Mouse (Mus musculus) heart, adult 18-20 months (tissue): ENCODE data around the gene Ccdc116. TPM values are rescaled to one million over a fixed set of nuclear protein-coding genes. Genes with fewer than 3 reads are reported as not detected.
A peak's percentile ranks its signal among the peaks of the same experiment; 100 is the strongest.
"Not testable (repeated sequence)": the region's sequence is repeated elsewhere in the genome, so short reads cannot be mapped to it uniquely, and the experiment has no call there.

Source experiments
- DNase-seq, 2 experiments: peaks; one replicate each; pipeline ENCODE4 v3.0.0; 2021 to 2022; ENCODE audit warnings: mixed read lengths in 1 of 2
- long read RNA-seq, 2 experiments: library from polyadenylated mRNA; stranded (forward); transcript quantifications; one replicate each; pipeline ENCODE4 v2.0.0; 2021
- total RNA-seq, 2 experiments: library from RNA; stranded (reverse); gene quantifications; 2 replicates each; pipeline ENCODE4 v1.2.3; 2021

Ccdc116 gene
- total RNA-seq = under 1 TPM in 1 of 2 experiments, not detected in 1; 0.08 TPM
- long read RNA-seq, experiment 1 = 0 reads
- long read RNA-seq, experiment 2 = 0 reads

DNA sequence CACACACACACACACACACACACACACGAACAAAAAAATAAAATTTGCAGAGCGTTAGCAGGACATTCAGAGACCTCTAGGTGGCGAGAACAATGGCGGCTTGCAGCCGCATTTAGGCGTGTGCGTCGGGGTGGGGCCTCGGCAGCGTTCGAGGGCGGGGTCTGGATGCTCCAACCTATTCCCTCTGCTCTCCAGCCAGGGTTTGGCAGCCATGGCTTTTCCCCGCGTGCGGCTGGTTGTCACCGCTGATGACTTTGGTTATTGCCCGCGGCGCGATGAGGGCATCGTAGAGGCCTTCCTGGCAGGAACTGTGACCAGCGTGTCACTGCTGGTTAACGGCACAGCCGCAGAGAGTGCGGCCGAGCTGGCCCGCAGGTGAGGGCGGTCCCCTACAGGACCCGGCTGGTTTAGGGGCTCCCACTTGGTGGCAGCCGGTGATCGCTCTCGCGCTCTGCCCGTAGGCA is at the start of gene Ccdc116:
Gene Ccdc116 (minus strand): TSS at position 458 of the 464 bp plus-strand sequence.
- DNase-seq = peak; percentile 79 to 80

DNA sequence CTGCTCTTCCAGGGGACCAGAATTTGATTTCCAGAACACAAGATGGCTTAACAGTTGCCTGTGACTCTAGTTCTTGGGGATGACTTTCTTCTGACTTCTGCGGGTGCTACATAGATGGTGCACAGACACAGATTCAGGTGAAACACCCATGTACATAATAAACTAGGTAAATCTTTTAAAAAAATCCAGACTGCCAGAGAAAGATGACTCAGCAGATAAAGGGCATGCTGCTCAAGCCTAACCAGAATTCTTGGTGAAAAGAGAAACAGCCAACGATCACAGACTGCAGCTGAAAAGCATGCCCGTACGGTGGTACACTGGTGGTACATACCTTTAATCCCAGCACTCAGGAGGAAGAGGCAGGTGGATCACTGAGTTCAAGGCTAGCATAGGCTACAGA is 46.8 kb upstream of the Ccdc116 start:
- no peak for DNase-seq

DNA sequence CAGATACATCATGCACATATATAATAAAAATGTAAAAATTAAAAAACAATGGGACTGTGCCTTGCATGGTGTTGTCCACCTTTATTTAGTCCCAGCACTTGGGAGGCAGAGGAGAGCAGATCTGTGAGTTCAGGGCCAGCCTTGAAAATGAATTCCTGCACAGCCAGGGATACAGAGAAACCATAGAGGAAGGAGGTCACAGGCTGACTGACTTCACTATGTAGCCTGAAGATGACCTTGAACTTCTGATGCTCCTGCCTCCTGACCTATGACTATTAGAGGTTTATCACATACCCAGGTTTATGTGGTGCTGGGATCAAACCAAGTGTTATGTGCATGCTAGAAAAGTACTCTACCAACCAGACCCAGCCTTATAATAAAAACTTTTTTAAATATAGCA is 38.4 kb upstream of the Ccdc116 start:
- DNase-seq = no peak

DNA sequence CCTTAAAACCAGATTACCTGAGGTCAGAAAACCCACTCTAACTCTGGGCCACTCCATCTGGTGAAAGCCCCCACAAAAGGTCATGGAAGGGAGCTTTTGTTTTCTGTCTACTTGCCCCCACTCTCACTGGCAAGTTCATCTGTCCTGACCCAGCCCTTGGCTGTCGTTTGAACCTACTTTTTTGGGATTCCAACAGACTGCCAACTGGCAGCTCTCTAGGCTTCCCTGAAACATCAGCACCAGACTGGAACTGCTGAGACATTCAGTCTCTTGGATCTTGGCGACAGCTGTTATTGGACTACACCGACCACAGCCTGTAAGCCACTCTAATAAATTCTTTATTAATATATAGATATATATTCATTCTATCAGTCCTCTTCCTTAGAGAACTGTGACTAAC is 36.0 kb upstream of the Ccdc116 start:
- peak; percentile 29 to 31 for DNase-seq

DNA sequence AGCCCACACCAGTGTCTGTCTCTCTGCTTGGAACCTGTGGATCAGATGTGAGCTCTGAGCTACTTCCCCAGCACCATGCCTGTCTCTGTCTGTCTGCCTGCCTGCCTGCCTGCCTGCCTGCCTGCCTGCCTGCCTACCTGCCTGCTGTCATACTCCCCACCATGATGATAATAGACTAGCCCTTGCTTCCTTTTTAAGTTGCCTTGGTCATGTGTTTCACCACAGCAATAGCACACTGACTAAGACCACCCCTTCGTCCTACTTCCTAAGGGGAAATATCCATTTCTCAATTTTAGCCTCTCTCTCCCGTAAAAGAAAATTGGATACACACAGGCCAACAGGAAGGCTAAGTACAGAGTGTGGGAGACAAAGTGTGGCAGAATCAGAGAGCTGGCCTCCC is 35.1 kb upstream of the Ccdc116 start:
- no peak for DNase-seq

DNA sequence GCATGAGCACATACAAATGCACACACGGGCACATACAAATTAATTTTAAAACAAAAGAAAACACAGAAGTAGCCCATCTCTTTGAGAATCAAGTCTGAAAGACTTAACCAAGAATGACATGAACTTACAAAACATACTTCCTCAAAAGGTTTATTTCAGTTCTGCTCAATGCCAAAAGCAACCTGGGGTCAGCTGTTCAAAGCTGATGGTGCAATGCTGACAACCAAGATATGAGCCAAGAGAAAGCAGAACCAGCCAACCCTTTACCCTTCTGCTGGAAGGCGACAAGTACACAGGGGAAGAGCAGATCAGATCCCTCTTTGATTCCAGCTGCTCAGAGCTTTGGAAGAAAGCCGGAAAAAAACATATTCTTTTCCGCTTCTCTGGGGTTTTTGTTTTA is 34.4 kb upstream of the Ccdc116 start:
- peak; percentile 46 to 79 for DNase-seq

DNA sequence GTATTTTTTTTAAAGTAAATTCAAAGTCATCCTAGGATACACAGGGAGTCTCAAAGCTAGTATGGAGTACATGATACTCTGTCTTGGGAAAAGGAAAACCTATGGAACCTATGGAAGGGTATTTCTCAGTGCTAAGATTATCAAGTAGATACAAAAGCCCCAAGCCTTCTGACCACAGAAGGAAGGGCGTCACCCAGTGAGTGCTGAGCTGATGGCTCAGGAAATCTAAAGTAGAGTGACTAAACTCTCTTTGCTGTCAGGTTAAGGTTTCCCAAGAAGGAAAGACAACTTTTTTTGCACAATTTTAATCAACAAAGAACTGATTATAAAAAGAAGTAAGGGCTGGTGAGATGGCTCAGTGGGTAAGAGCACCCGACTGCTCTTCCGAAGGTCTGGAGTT is 32.7 kb upstream of the Ccdc116 start:
- no peak for DNase-seq

DNA sequence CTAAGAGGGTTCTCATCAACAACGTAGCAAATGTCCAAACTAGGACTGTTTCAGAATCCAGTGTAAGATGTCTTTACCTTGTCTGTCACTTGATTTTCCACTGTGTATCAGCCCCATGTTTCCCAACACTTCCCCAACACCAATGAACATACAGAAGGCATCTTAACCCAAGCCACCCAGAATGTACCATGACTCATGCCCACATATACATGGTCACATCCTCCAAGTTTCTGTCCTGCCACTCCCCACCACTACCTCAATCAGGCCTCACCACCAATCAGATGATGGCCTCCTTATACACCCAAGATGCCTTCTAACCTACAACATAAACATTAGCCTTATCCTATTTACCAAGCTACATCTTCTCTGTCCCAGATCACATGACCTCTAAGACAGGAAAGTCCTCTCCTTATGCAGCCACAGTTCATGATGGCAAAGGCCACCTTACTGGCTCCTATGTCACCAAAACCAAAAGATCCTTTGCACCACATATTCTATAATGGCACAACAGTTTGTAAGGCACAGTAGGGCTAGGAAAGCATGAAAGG is 30.7 kb upstream of the Ccdc116 start:
- no peak for DNase-seq

DNA sequence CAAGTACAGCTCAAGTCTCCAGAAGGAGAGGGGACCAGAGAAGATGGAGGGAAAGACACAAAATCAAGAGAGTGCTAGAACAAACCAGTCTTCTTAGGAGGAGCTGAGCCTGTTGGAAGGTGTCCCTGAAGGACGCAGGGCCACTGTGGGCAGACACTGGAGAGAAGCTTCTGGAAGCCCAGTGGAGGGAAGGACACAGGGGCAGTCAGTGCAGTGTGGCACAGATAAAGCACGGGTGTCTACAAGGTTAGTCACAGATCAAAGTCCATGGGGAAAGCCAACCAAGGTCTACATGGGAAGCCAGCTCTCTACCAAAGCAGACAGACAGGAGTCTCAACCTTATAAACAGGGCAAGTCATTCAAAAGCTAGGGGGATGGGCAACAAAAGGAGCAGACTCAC is 28.7 kb upstream of the Ccdc116 start:
- DNase-seq = no peak

DNA sequence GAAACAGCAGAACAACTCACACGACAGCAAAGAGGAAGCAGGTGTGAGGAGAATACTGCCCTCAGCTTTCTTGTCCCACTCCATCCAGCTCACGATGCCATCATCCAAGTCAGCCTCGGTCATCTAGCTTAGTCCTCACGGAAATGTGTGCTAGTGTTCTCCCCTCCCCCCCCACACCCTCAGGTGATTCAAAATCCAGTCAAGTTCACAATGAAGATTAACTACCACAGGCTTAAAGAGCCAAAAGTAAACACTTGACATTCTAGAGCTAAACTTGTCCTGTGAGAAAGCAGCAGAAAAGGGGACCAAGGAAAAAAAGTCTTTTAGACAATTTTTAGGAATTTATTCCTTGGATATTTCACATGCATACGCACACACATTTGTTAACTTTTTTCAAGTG is 21.0 kb upstream of the Ccdc116 start:
- DNase-seq = no peak

DNA sequence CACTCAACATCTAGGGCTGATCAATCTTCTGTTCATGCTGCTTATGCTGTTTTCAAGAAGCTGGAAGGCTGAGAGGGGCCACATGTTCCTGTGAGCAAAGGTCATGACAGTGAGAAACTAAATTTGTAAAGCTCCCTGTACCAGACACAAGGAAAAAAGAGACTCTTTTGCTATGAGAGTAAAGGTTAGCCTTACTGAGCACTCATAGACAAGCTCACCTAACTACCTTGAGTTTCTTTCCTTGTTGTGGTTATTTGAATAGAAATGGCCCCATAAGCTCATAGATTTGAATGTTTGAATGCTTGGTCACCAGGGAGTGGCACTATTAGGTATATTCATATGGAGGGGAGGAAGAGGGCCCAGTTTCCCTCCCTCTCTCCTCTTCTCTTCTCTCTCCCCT is 20.1 kb upstream of the Ccdc116 start:
- no peak for DNase-seq

DNA sequence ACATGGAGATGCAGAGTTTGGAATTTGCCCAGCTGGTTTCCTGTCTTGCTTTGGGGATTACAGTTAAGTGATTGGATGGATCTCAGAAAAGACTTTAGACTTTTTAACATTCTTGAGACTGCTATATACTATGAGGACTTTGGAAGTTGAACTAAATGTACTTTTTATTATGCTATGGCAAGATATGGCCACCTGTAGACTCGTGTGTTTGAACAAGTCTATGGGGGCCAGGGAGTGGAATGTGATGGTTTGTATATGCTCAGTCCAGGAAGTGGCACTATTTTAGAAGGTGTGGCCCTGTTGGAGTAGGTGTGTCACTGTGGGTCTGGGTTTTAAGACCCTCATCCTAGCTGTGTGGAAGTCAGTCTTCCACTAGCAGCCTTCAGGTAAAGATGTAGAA is 18.4 kb upstream of the Ccdc116 start:
- not testable (repeated sequence) for DNase-seq

DNA sequence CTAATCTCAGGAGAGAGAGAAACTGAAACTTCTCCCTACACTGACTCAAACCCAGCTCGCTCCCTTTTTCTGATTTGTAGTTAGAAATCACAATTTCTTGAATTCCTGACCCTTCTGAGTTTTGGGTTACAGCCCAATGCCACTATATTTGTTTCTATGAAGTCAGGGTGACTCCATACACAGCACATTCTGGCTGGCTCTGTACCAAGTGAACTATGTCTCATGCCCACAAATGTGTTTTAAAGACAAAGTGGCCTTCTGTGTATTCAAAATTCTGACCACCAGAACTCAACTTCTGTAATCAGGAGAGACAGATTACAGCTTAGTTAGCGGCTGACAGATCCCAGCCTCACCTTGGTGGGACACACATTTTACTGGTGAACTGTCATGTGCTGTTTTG is 7.3 kb upstream of the Ccdc116 start:
- no peak for DNase-seq

DNA sequence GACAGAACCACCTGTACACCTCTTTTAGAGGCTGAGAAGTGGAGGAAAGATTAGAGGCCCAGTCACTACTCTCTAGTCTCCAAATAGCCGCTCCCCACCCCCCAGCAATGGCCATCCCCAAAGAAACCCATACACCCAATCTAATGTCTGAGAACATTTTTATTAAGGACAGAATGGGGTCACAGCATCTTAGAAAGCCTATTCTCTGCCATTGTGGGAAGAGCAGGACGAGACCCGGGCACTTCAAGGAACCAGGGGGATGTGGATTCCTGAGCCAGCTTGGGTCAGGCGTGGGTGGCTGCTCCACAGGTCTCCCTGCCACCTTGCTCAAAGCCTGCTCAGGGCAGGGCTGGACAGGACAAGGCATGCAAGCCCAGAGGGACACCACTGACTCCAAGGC is 4.8 kb upstream of the Ccdc116 start:
- no peak for DNase-seq

DNA sequence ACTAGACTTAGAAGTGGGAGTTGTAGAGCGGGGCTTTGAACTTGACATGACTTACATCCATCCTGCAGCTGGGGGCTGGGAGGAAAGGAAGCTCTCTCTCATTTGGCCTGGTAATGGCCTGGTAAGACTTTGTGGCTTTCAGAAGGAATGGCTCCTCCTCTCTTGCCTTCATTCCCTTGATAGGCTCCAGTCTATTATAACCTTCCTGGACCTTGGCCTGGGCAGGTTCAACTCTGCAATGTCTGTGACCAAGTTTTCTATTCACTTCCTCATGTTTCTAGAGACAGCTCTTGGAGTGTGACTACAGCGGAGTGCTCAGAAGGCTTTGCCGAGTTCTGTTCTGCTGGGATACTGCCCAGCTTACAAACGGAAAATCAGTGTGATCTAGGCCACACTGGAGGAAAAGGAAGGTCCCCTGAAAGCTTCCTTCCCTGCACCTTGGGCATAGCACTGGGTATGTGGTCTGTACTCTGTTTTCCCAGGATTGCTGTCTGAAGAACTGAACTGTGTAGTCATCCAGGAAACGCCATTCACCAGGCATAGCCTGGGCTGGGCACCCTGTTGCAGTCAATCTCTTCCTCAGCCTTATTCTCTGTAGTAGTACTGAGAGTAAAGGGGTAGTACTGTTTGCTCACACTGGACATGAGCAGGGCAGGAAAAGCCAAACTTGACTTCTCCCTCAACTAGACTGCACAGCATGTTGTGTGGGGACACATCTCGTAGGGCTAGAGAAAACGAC is 3.7 kb upstream of the Ccdc116 start:
- no peak for DNase-seq

DNA sequence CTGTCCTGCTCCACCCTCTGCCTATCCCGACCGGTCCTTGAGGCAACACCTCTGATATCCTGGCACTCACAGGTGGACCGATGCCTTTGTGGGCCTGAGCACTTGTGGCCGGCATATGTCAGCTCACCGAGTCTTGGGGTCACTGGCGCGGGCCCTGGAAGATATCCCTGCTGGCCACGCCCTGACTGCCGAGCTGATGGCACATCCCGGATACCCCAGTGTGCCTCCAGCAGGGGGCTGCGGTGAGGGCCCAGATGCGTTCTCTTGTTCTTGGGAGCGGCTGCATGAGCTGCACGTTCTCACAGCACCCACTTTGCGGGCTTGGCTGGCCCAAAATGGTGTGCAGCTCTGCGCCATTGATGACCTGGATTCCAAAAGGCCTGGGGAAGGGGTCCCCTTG is 1.1 kb upstream of the Ccdc116 start:
- peak in 1 of 2 experiments; percentile 19 for DNase-seq

DNA sequence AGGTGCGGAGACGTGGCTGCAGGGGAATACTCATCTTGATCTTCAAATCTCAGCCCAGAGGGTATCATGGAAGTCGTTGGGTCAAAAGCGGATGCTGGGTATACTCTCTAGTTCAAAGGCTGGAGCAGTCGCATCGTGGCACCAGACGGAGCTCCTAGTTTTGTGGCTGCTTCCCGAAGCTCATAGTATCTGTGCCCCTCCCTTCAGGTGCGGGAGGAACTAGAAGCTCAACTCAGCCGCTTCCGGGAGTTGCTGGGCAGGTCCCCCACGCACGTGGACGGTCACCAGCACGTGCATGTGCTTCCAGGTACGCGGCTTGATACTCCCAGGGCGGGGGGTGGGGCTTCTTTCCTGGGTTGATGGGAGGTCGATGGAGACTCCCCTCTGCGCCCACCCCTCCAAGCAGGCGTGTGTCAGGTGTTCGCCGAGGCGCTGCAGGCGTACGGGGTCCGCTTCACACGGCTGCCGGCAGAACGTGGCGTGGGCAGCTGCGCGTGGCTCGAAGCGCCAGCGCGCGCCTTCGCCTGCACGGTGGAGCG is 431 bp upstream of the Ccdc116 start:
- no peak for DNase-seq

DNA sequence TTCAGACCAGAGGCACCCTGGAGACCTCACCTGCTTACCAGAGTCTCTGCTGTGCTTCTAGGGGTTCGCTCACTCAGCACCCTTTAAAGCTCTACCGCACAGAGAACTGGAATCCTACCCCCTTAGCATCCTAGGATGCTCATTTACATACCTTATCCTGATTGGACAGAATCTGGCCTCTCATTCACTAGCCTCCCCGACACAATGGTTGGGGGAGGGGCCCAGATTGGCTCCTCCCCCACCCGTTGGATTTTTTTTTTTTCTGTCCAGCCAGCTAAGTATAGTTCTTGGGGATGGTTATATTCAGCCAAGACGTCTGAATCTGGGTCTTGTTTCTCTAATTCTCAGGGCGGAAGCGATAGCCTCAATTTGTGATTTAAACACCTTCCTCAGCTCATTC is 2.7 kb downstream of the Ccdc116 start, which contains the start of gene Ydjc:
Gene Ydjc (plus strand): TSS at position 283 of the 400 bp plus-strand sequence.
- no peak for DNase-seq

DNA sequence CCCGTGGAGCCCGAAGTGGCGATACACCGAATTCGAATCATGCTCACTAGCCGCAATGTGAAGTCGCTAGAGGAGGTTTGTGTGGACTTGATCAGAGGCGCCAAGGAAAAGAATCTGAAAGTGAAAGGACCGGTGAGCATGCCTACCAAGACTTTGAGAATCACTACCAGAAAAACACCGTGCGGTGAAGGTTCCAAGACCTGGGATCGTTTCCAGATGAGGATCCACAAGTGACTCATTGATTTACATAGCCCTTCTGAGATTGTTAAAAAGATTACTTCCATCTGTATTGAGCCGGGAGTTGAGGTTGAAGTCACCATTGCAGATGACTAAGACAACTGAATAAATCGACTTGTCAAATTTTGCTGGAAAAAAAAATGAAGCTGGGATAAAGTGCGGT is 9.7 kb downstream of the Ccdc116 start:
- DNase-seq = no peak

DNA sequence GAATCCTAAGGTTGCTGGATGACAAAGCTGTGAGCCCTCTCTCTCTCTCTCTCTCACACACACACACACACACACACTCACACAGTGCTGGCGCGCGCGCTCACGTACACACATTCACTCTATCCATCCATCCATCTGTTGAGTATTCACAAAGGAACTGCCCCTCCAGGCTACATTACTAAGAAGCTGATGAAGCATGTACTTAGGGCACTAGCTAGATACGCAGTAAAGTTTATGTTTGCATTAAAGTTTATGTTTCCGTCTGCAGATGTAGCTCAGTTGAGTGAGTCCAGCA is 14.2 kb downstream of the Ccdc116 start:
- DNase-seq = no peak

DNA sequence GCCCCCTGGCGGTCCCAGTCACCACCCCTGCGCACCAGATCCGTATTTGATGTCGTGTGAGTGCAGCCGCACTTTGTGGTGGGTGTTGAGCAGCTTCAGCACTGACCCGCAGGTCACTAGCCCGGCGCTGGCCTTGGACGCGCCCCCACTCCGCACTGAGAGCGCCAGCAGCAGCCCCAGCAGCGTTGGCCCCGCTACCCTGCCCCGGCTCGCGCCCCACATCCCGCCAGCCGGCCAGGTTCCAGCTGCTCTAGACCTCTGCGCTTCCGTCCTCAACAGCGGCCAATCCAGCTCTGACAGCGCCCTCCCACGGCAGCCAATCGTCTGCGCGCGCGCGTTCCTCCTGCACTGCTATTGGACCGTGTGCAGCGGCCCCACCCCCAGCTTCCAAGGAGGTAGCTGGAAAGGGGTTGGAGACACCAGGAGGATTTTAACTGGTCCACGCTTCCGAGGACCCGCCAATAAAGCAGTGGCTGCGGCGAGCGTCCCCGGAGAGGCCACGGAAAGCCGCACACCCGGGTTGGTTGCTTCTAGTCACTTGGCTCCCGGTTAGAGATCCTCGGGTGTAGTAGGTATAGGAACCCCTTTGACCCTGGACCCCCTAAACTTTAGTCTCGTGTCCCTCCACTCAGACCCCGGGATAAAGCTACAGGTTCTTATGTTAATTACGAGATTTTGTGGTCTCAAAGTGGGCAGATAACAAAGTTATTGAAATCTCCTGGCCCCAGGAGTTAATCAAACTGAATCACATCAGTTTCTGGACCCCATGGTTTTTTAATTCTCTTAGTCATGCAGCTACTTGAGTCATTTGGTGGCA is 14.7 kb downstream of the Ccdc116 start, which contains the start of gene Sdf2l1:
Gene Sdf2l1 (minus strand): TSS at position 295 of the 817 bp plus-strand sequence.
- DNase-seq = peak; percentile 97 to 98

DNA sequence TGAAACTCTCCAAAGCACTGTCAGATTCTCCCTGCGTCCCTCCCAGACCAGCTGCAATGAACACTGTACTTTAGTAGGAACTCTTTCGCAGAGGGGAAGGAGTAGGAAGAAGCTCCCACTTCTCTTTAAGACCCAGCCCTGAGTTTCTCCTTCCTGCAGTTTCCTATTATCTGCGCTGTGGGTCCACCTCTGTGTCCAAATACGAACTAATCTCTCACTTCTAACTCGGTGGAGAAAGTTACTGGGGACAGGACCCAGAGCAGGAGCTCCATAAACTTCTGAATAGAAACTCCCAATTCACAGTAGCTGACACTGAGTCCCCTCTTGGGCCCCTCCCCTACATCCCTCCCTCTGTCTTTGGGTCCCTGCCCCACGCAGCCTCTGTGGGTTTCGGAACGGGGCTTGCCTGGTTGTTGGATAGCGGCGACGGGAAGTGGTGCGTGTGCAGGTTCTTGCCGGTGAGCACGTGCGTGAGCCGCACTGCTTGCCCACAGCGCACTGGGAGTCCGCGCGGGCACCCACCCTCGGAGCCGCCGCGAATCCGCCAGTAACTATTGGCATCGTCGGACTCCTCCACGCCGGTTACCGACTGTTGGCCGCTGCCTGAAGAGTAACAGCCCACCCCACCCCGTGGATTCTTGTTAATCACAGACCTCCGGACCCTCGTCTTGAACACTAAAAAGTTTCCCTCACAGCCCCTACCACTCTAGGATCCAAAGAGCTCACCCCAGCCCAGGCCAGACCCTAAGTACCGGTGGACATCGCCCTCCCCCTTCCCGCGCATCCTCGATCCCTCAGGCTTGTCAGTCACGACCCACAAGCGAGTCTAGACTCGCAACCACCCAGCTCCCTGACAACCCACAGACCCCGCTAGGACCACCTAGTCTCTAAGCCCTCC is 15.6 kb downstream of the Ccdc116 start:
- DNase-seq = no peak
